Mouse (Mus musculus) ZHBTc4 (cell line): Measurements from ENCODE around the gene Slc9b2.
A peak's percentile ranks its signal among the peaks of the same experiment; 100 is the strongest.

ENCODE experiments used
- DNase-seq: peaks from one replicate; pipeline ENCODE4 v3.0.0-alpha.2; 2011; ENCODE audit warnings: low read depth, low spot score

The Slc9b2 gene

DNA sequence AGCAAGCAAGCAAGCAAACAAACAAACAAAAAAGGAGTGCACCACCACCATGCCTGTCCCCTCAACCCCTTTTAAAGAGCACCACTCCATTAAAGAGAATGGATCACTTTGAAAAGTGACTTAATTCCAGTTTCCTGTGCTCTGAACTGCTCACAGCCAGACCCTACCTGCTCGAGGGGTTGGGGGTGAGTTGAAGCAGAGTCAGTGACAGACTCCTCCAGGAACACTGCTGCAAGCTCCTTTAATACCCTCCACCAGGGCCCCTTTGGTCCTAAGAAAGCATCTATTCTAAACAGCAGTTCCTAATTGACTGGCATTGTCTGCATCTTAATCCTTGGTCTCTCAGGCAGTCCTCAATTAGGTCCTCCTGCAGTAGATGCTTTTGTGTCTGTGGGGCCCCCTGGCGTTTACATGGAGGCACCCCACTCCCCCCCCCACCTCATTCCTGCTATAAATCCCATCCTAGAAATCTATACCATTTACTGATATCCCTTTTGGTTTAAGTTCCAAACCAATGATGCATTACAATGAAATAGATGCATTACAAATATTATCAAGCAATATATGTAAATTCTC, 5.5 kb downstream of the Slc9b2 start:
- DNase-seq: no peak

DNA sequence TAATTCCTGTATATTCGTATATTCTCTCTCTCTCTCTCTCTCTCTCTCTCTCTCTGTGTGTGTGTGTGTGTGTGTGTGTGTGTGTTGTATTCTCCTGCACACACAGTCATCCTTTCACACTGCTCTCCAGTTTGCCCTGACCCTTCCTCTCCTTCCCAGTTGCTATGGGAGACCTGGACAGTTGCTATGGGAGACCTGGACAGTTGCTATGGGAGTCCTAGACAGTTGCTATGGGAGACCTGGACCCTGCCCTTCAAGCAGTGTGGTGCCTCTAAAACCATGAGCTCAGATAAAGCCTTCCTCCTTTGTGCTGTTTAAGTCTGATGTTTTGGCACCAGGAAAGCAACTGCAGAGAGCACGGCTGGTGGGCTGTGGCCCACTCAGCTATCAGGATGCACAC, 6.2 kb downstream of the Slc9b2 start:
- DNase-seq: peak; percentile 59

DNA sequence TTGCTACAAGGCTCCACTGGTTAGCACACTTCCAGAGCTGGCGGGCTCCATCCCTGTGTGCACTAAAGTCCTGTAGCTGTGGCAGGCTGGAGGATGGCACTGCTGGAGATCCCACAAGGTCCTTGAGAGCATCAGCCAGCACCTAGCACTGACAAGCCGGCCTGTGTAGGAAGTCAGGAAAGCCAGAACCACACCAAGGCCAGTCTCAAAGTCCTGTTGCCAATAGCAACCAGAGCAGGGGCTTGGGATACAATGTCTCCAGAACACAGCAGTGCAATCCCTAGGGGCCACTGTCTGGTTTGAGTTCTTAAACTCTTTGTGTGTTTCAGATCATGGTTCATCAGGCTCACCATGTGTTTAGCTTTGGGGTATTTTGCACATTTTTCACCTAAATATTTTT, 7.3 kb downstream of the Slc9b2 start:
- DNase-seq: peak; percentile 68

DNA sequence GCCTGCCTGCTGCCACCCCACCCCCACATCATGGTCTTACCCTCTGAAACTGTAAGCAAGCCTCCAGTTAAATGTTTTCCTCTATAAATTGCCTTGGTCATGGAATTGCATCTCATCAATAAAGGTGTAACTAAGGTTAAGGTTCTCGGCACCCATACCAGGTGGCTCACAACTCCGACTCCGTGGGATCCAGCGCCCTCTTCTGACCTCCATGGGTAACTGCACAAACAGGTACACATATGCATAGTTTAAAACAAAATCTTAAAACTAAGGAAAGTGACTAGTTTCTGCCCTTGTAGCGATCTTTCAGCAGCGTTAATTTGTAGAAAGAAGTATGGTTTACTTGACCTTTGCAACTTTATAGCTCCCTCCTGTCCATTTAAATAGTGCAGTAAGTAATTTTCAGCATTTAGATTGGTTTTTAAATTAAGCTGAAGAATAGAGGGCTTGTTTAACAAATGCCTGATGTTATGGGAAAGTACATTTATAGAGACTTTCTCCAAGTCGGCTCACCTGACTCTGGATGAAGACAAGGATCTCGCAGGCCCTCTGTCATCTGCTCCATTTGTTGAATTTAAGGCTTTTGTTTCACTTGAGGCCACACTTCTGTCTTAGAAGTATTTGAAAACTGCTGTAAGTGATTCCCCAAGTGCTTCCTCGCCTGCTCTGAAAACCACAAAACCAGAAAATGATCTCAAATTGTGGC, 8.4 kb downstream of the Slc9b2 start:
- DNase-seq: peak; percentile 68

DNA sequence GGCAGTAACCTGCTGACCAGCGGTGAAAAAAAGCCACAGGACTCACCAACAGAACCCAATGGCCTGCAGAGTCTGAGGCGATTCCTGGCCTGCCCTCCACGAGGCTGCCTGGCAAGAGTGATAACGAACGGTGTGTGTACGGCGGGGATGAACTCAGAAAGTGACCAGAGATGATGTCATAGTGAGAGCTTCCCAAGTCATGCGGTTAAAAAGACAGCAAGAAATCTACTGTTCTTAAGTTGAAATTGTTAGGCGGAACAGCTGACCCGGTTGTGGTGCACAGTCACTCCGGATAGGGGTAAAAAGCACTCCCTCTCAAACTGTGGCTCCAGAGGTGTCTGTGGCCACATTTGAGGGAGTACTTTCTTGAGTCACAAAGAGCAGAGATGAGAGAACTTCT, 10.8 kb downstream of the Slc9b2 start:
- peak; percentile 40 for DNase-seq

DNA sequence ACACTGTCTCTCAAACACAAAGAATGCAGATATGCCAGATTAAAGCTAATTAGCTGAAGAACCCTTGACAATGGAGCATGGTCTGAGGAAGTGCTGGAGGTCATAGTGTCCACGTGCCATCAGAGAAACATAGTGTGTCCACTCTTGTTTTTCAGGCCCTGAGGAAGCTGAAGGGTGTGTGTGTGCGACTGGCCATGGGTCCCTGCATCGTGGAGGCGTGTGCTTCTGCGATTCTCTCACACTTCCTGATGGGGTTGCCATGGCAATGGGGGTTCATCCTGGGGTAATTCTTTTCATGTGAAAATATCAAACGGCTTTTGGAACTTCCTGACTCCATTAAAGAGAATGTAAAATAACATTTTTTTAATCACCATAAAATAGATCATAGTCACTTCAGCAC, 16.9 kb downstream of the Slc9b2 start:
- no peak for DNase-seq

DNA sequence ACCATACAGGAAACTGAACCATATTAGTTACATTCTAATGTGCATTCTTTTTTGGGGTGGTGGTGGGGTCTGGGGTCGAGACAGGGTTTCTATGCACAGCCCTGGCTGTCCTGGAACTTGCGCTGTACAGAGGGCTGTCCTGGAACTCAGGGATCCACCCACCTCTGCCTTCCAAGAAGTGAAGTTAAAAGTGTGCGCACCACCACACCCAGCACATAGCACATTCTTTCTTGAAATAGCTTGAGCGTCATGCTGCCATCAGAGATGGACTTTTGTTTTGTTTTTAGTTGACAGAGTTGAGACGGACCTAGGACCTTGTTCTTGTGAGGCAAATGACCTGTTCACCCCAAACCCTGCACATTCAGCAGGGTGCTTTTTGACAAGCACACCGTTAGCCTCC, 19.7 kb downstream of the Slc9b2 start:
- peak; percentile 50 for DNase-seq

DNA sequence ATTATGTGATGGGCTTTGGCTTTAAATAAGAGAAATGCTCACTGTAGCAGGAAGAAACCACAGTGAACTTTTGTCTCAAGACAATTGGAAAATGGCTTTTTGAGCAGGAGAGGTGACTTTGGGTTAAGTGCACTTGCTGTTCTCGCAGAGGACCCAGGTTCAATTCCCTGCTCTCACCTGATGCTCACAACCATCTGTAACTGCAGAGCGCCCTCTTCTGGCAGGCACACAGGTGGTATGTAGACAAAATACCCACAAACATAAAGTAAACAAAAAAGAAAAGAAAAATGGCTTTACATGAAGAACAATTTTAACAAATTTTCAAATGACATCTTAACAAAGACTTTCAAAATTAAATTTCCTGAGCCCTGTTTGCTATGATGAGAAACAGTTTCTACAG, 20.1 kb downstream of the Slc9b2 start:
- DNase-seq: peak; percentile 80

DNA sequence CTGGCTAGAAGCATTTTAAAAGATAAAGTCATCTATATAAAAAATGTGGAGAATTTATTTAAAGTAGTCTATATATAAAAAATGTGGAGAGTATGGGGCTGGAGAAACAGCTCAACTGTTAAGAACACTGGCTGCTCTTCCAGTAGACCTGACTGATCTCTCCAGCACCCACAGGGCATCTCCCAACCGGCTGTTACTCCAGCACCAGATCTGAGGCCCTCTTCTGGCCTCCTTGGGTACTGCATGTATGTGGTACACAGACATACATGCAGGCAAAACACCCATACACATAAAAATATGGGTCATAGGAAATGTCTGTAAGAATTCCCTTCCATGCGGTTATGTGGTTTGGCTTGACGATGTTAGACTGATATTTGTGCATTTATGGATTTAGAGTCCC, 21.1 kb downstream of the Slc9b2 start:
- DNase-seq: peak; percentile 92

DNA sequence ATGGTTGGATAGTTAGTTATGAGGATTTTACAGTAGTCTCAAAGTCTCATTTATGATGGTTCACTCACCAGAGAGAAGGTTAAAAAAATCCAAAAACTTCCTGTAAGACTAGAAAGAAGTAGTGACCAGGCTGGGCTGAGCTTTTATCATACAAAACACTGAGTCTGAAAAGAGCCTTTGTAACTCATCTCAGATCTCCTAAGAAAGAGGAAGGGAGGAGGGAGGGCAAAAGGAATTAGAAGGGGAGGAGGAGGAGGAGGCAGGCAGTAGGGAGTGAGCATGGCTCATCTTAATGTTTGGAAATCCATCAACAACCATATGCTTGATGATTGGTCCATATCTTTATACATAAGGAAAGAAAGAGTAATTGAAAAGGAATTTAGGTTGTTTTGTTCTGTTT, 25.2 kb downstream of the Slc9b2 start:
- DNase-seq: peak; percentile 63

DNA sequence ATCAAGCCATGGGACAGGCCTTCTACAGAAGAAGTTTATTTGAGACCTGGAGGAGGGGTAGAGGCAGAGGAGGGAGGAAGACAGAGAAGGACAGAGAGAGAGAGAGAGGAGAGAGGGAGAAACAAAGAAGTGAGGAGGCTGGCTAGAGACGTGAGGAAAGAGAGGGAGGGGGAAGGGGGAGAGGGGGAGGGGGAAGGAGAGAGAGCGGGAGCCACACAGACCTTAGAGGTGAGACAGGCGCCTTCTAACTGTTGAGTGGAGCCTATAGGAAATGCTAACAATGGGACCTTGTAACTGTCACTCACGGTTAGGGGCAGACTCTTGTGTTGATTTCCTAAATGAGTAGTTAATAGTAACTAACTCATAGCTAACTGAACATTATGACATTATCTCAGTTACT, 26.3 kb downstream of the Slc9b2 start:
- peak; percentile 58 for DNase-seq

DNA sequence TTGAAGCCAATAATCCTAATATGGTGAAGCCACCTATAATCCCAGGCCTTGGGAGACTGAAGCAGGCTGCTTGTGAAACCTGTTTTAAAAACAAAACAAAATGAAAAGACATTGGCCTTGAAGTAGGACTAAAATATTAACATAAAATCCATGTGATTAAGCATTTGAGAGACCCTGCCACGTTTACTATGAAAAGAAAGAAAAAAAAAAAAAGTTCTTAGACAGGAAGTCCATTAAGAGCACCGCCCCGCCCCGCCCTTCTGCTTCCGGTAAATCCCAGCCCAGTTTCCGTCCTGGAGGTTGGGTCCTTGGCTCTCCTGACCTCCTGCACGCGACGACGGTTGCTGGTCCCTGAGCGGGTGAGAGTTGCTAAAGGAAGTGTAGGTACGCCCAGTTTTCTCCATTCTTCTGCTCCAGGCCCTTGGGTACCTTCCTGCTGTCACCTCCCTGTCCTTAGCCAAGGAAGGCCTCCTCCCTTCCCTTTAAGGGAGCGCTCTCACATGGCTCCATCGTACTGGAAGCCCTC, 40.3 kb downstream of the Slc9b2 start, which contains the start of gene Slc9b1:
Gene Slc9b1 (plus strand): TSS at position 291 of the 526 bp plus-strand sequence.
- peak; percentile 85 for DNase-seq

DNA sequence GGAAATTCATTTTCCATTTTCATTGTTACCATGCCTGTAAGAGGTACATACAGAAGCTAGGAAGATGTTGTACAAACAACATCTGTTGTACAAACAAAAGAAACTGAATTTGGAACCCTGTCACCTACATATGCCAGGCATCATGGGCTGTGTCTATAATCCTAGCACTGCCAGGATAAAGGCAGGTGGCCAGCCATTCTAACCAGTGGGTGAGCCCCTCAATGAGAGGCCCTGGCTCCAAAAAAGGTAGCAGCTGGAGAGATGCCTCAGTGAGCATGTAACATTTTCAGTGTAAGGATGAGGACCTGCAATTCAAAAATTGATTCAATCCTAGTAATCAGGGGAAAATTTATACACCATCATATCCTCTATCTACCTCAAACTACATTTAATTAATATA, 41.5 kb downstream of the Slc9b2 start:
- no peak for DNase-seq

DNA sequence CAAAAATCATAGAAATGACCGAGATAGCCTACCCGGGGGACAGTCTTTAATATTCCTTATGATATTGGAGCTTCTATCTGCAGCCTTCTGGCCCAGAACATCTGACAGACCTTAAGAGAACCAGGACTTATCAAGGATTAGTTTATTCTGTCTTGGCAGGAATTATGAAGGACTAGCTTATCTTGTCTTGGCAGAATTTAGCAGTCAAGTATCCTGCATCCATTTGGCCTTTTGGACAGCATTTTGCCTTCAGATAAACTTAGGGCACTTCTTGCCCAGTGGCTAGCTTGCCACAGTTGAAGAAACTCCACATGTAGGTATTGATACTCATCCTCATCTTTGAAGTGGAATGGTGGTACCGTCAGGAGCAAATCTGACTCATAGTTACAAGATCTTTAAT, 44.4 kb downstream of the Slc9b2 start:
- no peak for DNase-seq

DNA sequence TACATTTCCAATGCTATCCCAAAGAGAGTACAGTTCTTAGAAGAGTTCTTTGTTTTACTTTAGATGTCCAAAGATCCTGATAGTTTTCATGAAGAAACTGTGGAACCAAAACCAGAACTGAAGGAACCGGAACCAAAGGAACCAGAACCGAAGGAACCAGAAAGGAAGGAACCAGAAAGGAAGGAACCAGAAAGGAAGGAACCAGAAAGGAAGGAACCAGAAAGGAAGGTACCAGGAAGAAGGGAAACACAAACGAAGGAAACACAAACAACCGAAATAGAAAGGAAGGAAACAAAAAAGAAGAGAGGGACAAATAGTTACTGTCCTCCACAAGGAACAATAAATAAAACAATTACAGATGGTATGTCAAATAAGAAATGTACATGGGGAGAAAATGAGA, 49.9 kb downstream of the Slc9b2 start:
- no peak for DNase-seq

DNA sequence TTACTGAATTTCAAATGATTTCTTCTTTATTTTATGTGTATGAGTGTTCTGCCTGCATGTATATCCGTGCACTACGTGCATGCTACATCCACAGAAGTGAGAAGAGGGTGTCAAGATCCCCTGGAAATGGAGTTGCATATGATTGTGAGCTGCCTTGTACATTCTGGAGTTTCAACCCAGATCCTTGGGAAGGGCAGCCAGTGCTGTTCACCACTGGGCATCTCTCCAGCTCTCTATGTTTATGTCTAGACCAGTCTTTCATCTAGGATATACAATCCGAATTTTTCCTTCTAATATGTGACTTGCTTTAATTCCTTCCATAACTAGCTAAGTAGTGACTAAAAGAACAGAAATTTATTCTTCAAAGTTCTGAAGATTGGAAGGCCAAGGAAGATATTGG, 68.3 kb downstream of the Slc9b2 start:
- DNase-seq: no peak

DNA sequence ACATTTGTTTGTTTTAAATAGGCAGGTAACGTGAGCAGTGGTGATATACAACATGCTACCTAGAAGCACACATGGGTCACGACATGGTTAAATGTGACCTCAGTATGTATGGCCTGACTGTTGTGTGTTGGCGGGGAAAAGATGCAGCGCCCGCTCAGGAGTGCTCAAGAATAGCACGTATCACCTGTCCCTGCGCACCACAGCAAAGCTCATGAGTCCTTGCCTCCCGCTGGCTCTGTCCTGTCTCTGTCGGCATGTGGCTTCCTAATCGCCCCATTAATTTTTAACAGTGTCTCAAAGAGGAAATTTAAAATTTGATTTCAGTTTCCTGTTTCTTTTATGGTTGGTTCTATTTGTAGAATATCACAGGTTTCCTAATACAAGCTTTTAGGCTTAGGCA, 69.9 kb downstream of the Slc9b2 start:
- DNase-seq: no peak

DNA sequence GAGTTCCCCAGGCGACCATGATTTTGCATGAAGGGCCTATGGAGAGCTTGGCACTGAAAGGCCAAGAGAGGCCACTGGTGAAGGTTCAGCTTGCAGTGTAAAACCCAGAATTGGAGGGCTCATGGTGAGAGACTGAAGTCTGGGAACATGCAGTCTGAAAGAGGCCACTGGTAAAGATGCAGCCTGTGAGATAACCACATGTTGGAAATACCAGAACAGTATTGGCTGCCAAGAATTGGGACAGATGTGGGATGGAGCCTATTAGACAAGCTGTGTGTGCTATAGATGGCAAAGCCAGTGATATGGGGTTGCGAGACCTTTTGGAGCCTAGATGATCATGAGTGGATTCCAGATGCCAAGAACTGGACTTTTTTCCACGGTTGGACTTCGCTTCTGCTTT, 72.4 kb downstream of the Slc9b2 start:
- no peak for DNase-seq

DNA sequence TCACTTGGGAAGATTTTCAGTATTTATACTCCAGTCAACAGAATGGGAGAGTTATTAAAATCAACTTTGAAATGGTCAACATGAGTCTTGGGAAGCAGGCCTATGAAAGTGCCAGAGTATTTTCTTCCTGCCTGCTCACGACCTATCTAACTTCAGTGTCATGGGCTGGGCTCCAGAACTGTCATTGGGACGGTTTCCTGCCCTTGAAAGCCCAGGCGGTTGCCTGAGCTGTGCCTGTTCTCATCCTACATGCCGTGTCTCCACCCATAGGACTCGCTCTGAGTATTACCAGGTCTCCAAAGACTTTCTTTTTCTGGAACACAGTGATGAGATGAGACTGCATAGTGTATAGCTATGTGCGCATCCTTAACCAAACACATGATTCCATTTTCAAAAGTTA, 85.7 kb downstream of the Slc9b2 start:
- no peak for DNase-seq
